28 mouse cellular contexts compared by ENCODE assay signal in the genomic region with DNA sequence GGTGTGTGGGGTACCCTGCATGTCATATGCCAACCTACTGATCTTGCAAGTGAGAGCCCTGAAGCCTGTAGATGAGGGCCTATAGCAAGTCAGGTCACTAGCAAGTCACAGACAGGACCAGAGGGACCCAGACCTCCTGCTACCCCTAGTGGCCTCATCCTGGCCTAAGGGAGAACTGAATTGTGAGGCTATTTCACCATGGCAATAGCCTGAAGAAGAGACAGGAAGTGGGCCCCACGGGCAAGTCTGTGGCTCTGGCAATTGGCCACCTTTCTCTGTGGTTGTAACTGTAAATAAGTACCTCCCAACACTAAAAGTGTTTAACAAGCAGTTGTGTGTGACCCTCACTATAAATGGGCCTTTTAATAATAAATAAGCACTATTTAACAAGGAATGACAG. TPM values are rescaled to one million over a fixed set of nuclear protein-coding genes. Genes with fewer than 3 reads are reported as not detected.
DNase-seq lines count a peak whose midpoint lies in the region; ATAC-seq and TF ChIP-seq lines count a peak whose summit lies in the region.
"Had no signal": no experiment of that assay in that cellular context is flagged by ENCODE, and none has a peak within 500 bp of the region (broad histone marks: within the 10 kb centered on the region; RNA-seq: fewer than 3 reads in every experiment).

No protein-coding gene starts in this region.

- peak; percentile 75 to 87 for ATAC-seq in hematopoietic stem cell, adult 5-6 weeks (replicated peaks in 1 of 2; ENCODE audit: insufficient read depth in 1 of 2, low FRiP score in 2 of 2, low TSS enrichment in 1 of 2, low read depth in 1 of 2, poor library complexity in 2 of 2, severe bottlenecking in 2 of 2)
- ATAC-seq in forebrain, postnatal 0 days = no peak
- ATAC-seq: forebrain, embryonic 13.5 days; inflammation-experienced regulatory T-cells, adult 6 months had no signal

- H3K9me3 ChIP-seq in forebrain, postnatal 0 days (ENCODE audit: low read length) = no peaks in the 10 kb centered on the region
- H3K9me3 ChIP-seq: forebrain, embryonic 13.5 days; heart, embryonic 13.5 days; limb, embryonic 15.5 days; liver, embryonic 15.5 days; neural tube, embryonic 13.5 days; stomach, embryonic 15.5 days had no signal

- DNase-seq in cerebellum, adult 9-11 months = peak; percentile 44
- no peak for DNase-seq in cerebellum, adult 11 months
- DNase-seq in retina, postnatal 1 day = peak; percentile 55
- DNase-seq in retina, embryonic 14.5 days (ENCODE audit: low spot score) = no peak
- peak; percentile 45 to 69 for DNase-seq in natural killer cell, adult 2 months (ENCODE audit: low spot score in 2 of 2)
- no peak for DNase-seq in forebrain, postnatal 0 days
- no peak for DNase-seq in layer of hippocampus, postnatal 10 days (ENCODE audit: low spot score in 2 of 2)
- DNase-seq: adrenal gland, postnatal 14 days; B cell, adult 2 months; cerebellum, postnatal 14 days; gastrocnemius, postnatal 10 days; heart, adult 11 months; kidney, adult 18-20 months; kidney, postnatal 4 days; left cerebral cortex, postnatal 4 days; midbrain, embryonic 14.5 days; right cerebral cortex, adult 18-20 months; right cerebral cortex, postnatal 4 days; thymus, postnatal 4 days had no signal

- H3K27ac ChIP-seq in forebrain, postnatal 0 days (ENCODE audit: low read depth, low read length) = no peak overlapping the region
- H3K27ac ChIP-seq: forebrain, embryonic 13.5 days; heart, embryonic 13.5 days; hindbrain, embryonic 14.5 days; limb, embryonic 15.5 days; liver, embryonic 15.5 days; neural tube, embryonic 13.5 days; stomach, embryonic 15.5 days had no signal

- H3K4me2 ChIP-seq in forebrain, postnatal 0 days (ENCODE audit: low read depth) = no peak overlapping the region
- H3K4me2 ChIP-seq: forebrain, embryonic 13.5 days; heart, embryonic 13.5 days; hindbrain, embryonic 14.5 days; limb, embryonic 15.5 days; liver, embryonic 15.5 days; neural tube, embryonic 13.5 days; stomach, embryonic 15.5 days had no signal

- no peaks in the 10 kb centered on the region; the same call in 1 of the 2 replicates for H3K4me1 ChIP-seq in forebrain, postnatal 0 days (ENCODE audit: insufficient read depth)
- H3K4me1 ChIP-seq: heart, embryonic 13.5 days; limb, embryonic 15.5 days; liver, embryonic 15.5 days; stomach, embryonic 15.5 days had no signal

- 32% methylated on average over 1 of the region's 1 CpGs for WGBS in forebrain, postnatal 0 days

- TF ChIP-seq CTCF in forebrain, postnatal 0 days (IDR thresholded peaks at IDR 0.05; ENCODE audit: low read depth) = no peak

- H3K27me3 ChIP-seq in forebrain, postnatal 0 days (ENCODE audit: insufficient read depth, low read length) = peaks cover 35% of the 10 kb centered on the region

- H3K4me3 ChIP-seq in forebrain, postnatal 0 days (ENCODE audit: low read depth, low read length) = no peak overlapping the region
- H3K4me3 ChIP-seq: forebrain, embryonic 13.5 days; heart, embryonic 13.5 days; limb, embryonic 15.5 days; liver, embryonic 15.5 days; neural tube, embryonic 13.5 days; stomach, embryonic 15.5 days had no signal

- no peaks in the 10 kb centered on the region for H3K36me3 ChIP-seq in forebrain, postnatal 0 days (ENCODE audit: insufficient read depth)
- H3K36me3 ChIP-seq: heart, embryonic 13.5 days; limb, embryonic 15.5 days; liver, embryonic 15.5 days; neural tube, embryonic 13.5 days; stomach, embryonic 15.5 days had no signal

- no peak overlapping the region for H3K9ac ChIP-seq in forebrain, postnatal 0 days
- H3K9ac ChIP-seq: forebrain, embryonic 13.5 days; heart, embryonic 13.5 days; hindbrain, embryonic 14.5 days; limb, embryonic 15.5 days; liver, embryonic 15.5 days; neural tube, embryonic 13.5 days; stomach, embryonic 15.5 days had no signal

RNA-seq across cellular contexts. Expression of gene Cdh22, which starts 16.2 kb away (rescaled TPM):
- total RNA-seq in hematopoietic stem cell, adult 5-6 weeks (2017) = not detected in 2 replicates
- 11.5 and 24.6 TPM in 2 replicates for total RNA-seq in forebrain, postnatal 0 days (2014; rRNA removed)
- polyA plus RNA-seq in forebrain, postnatal 0 days (2015; fragmentation: Nextera tagmentation; extraction: Ambion mirVana) = 7.1 and 10.4 TPM in 2 replicates
- total RNA-seq in layer of hippocampus, postnatal 10 days (2021) = 10 to 100 TPM; 13.5 to 15.8 TPM
- polyA plus RNA-seq: inflammation-experienced regulatory T-cells, adult 6 months; liver, embryonic 15.5 days had no signal

RNA-seq across cellular contexts. Expression of gene Slc35c2, which starts 36.8 kb away (rescaled TPM):
- 57.6 and 62.2 TPM in 2 replicates for total RNA-seq in hematopoietic stem cell, adult 5-6 weeks (2017)
- 66.9 and 85.8 TPM in 2 replicates for total RNA-seq in forebrain, postnatal 0 days (2014; rRNA removed)
- 62.7 and 65.8 TPM in 2 replicates for polyA plus RNA-seq in forebrain, postnatal 0 days (2015; fragmentation: Nextera tagmentation; extraction: Ambion mirVana)
- total RNA-seq in layer of hippocampus, postnatal 10 days (2021) = 10 to 100 TPM; 49.8 to 53.9 TPM

Comparison
In these comparisons a context has a peak if more than half of its experiments do, and no peak if none do; other contexts are left out.
1. DNase-seq: peak in cerebellum, adult 9-11 months (single experiment), retina, postnatal 1 day (single experiment) and natural killer cell, adult 2 months (2 of 2); none in cerebellum, adult 11 months (single experiment), retina, embryonic 14.5 days (single experiment), forebrain, postnatal 0 days (single experiment) and layer of hippocampus, postnatal 10 days (0 of 2).
2. RNA of gene Cdh22, which starts 16.2 kb away (total RNA-seq): 11.5 to 24.6 TPM in forebrain, postnatal 0 days and 13.5 to 15.8 TPM in layer of hippocampus, postnatal 10 days; not detected in hematopoietic stem cell, adult 5-6 weeks; every median in the first group is over 10 times any median in the second.